Mouse (Mus musculus) heart, embryonic 14.5 days (tissue): ENCODE data around the gene Dnlz. TPM values are rescaled to one million over a fixed set of nuclear protein-coding genes. Genes with fewer than 3 reads are reported as not detected.

Experiments used
- ATAC-seq: fragments of 200-750 bp; cut with Nextera tagmentation; 2 replicates; pipeline ENCODE4 v1.8.0; 2017; ENCODE audit warnings: low read depth, moderate TSS enrichment; ENCODE audit not compliant: insufficient number of reproducible peaks, insufficient read depth, low FRiP score
- H3K27ac ChIP-seq, 2 experiments: fragments of 200-500 bp in 1 of 2; fragments of 300-500 bp in 1 of 2; sonication (generic) in 1 of 2; replicated peaks in 1 of 2; 2 replicates each; pipeline ENCODE4 v1.5.1; 2012 to 2014; ENCODE audit warnings: low read depth in 2 of 2, low read length in 2 of 2, control low read depth in 1 of 2, mild to moderate bottlenecking in 1 of 2, mixed read lengths in 1 of 2; ENCODE audit not compliant: control insufficient read depth in 1 of 2, insufficient read depth in 1 of 2
- H3K27me3 ChIP-seq: fragments of 300-500 bp; sonication (generic); 2 replicates; pipeline ENCODE4 v1.6.1; 2014; ENCODE audit warnings: mild to moderate bottlenecking, low read length, control low read depth; ENCODE audit not compliant: control insufficient read depth, insufficient read depth
- H3K36me3 ChIP-seq: fragments of 300-500 bp; sonication (generic); 2 replicates; pipeline ENCODE4 v1.6.1; 2014; ENCODE audit warnings: mild to moderate bottlenecking, control low read depth, low read length, mixed read lengths; ENCODE audit not compliant: control insufficient read depth, insufficient read depth
- H3K4me1 ChIP-seq, 2 experiments: fragments of 200-500 bp in 1 of 2; fragments of 300-500 bp in 1 of 2; sonication (generic) in 1 of 2; 2 replicates each; pipeline ENCODE4 v1.6.1; 2012 to 2014; ENCODE audit warnings: low read length in 2 of 2, control low read depth in 1 of 2, mixed read lengths in 1 of 2; ENCODE audit not compliant: control insufficient read depth in 2 of 2, insufficient read depth in 2 of 2
- H3K4me2 ChIP-seq: fragments of 300-500 bp; sonication (generic); 2 replicates; pipeline ENCODE4 v1.6.1; 2014; ENCODE audit warnings: mild to moderate bottlenecking, low read length
- H3K4me3 ChIP-seq, 2 experiments: fragments of 200-500 bp in 1 of 2; fragments of 300-500 bp in 1 of 2; sonication (generic) in 1 of 2; 2 replicates each; pipeline ENCODE4 v1.5.1; 2012 to 2014; ENCODE audit warnings: low read length in 2 of 2, mild to moderate bottlenecking in 2 of 2, control low read depth in 1 of 2, low read depth in 1 of 2, moderate library complexity in 1 of 2; ENCODE audit not compliant: control insufficient read depth in 1 of 2, insufficient read depth in 1 of 2
- H3K9ac ChIP-seq: fragments of 300-500 bp; sonication (generic); 2 replicates; pipeline ENCODE4 v1.6.1; 2014; ENCODE audit warnings: mild to moderate bottlenecking, low read length
- H3K9me3 ChIP-seq: fragments of 300-500 bp; sonication (generic); 2 replicates; pipeline ENCODE4 v1.6.1; 2016; ENCODE audit warnings: low read length, control low read depth; ENCODE audit not compliant: control insufficient read depth
- WGBS: fragments of 180-500 bp; shearing (Covaris S2); extraction: QIAGEN DNeasy Blood & Tissue Kit; methylation state at CpG from one replicate; pipeline ENCODE4 v1.1.7; 2014; 5-methylcytosine and 5-hydroxymethylcytosine counted together
- polyA plus RNA-seq: library from polyadenylated mRNA; unstranded; fragments of >200 nt; fragmentation: Nextera tagmentation; extraction: Ambion mirVana; gene quantifications from 2 replicates; pipeline ENCODE4 v1.2.1, GENCODE M21; 2014

The Dnlz gene
- polyA plus RNA-seq, 1 experiment from 2014 or later: 30.8 TPM

GRCm38 (mm10) chr2:26329402-26329801, 22.5 kb downstream of the Dnlz start:
- ATAC-seq: peak; percentile 77
- H3K36me3 ChIP-seq: peaks cover 63% of the 10 kb centered on the region
- 0 out of 2 replicates have a peak overlapping the region, but pooled peaks have one; percentile 2 for H3K9ac ChIP-seq

GRCm38 (mm10) chr2:26327852-26328251, 24.1 kb downstream of the Dnlz start:
- peaks cover 77% of the 10 kb centered on the region for H3K36me3 ChIP-seq
- no peak overlapping the region for H3K27ac ChIP-seq
- H3K4me3 ChIP-seq: no peak overlapping the region
- no peak for ATAC-seq
- 88% methylated on average over 4 of the region's 4 CpGs for WGBS
- H3K4me2 ChIP-seq: no peak overlapping the region
- no peak overlapping the region for H3K9ac ChIP-seq
- H3K4me1 ChIP-seq: peaks cover 19 to 39% of the 10 kb centered on the region in 2 experiments; a peak in 3 of 4 replicates
- no peaks in the 10 kb centered on the region for H3K9me3 ChIP-seq
- no peaks in the 10 kb centered on the region for H3K27me3 ChIP-seq

More at GRCm38 (mm10) chr2:26329402-26329801, 22.5 kb downstream of the Dnlz start:
- Histone ChIP-seq H3K9me3 (no peaks in the 10 kb centered on the region), H3K27me3 (no peaks in the 10 kb centered on the region), H3K4me3 (no peak overlapping the region), H3K4me1 (peaks cover 14 to 28% of the 10 kb centered on the region in 2 experiments; a peak in 3 of 4 replicates), H3K27ac (peak overlapping the region; percentile 57 to 71), H3K4me2 (no peak overlapping the region)
- WGBS: 32% methylated on average over 8 of the region's 8 CpGs

GRCm38 (mm10) chr2:26325386-26326181, 26.3 kb downstream of the Dnlz start:
- no peak for ATAC-seq
- peak overlapping the region; percentile 27 to 59 for H3K27ac ChIP-seq
- no peaks in the 10 kb centered on the region for H3K27me3 ChIP-seq
- no peak overlapping the region for H3K4me2 ChIP-seq
- no peak overlapping the region for H3K4me3 ChIP-seq
- peak overlapping the region; percentile 9; the same call in 1 of the 2 replicates for H3K9ac ChIP-seq
- WGBS: 60% methylated on average over 15 of the region's 15 CpGs
- peaks cover 19 to 39% of the 10 kb centered on the region in 2 experiments; a peak in 3 of 4 replicates for H3K4me1 ChIP-seq
- H3K9me3 ChIP-seq: no peaks in the 10 kb centered on the region
- peaks cover 70% of the 10 kb centered on the region for H3K36me3 ChIP-seq

GRCm38 (mm10) chr2:26324917-26325316, 27.0 kb downstream of the Dnlz start:
- Histone ChIP-seq H3K4me2 (no peak overlapping the region), H3K4me1 (peaks cover 21 to 37% of the 10 kb centered on the region in 2 experiments; a peak in 3 of 4 replicates), H3K27ac (peak overlapping the region; percentile 27 to 59)

GRCm38 (mm10) chr2:26323589-26324325, 28.2 kb downstream of the Dnlz start:
- 0 out of 2 replicates have a peak, but pooled peaks have one; percentile 11 for ATAC-seq
- peaks cover 63% of the 10 kb centered on the region for H3K36me3 ChIP-seq
- H3K4me1 ChIP-seq: peaks cover 16 to 38% of the 10 kb centered on the region in 2 experiments; a peak in 3 of 4 replicates
- H3K9me3 ChIP-seq: no peaks in the 10 kb centered on the region
- H3K27me3 ChIP-seq: no peaks in the 10 kb centered on the region
- H3K4me2 ChIP-seq: no peak overlapping the region
- peak overlapping the region in 1 of 2 experiments; percentile 55; a peak in 2 of 4 replicates for H3K27ac ChIP-seq
- H3K4me3 ChIP-seq: no peak overlapping the region
- WGBS: 82% methylated on average over 13 of the region's 13 CpGs
- peak overlapping the region; percentile 22 for H3K9ac ChIP-seq

More at GRCm38 (mm10) chr2:26324917-26325316, 27.0 kb downstream of the Dnlz start:
- Histone ChIP-seq H3K4me3 (no peak overlapping the region), H3K9ac (no peak overlapping the region), H3K9me3 (no peaks in the 10 kb centered on the region), H3K36me3 (peaks cover 64% of the 10 kb centered on the region), H3K27me3 (no peaks in the 10 kb centered on the region)
- 0 out of 2 replicates have a peak, but pooled peaks have one; percentile 5 for ATAC-seq
- 30% methylated on average over 2 of the region's 2 CpGs for WGBS

GRCm38 (mm10) chr2:26320245-26321185, 31.4 kb downstream of the Dnlz start:
- no peak overlapping the region for H3K27ac ChIP-seq
- peaks cover 38% of the 10 kb centered on the region for H3K36me3 ChIP-seq
- ATAC-seq: no peak
- H3K4me3 ChIP-seq: no peak overlapping the region
- H3K27me3 ChIP-seq: no peaks in the 10 kb centered on the region
- WGBS: 83% methylated on average over 14 of the region's 14 CpGs
- peaks cover 36 to 63% of the 10 kb centered on the region in 2 experiments for H3K4me1 ChIP-seq
- H3K4me2 ChIP-seq: no peak overlapping the region
- no peaks in the 10 kb centered on the region for H3K9me3 ChIP-seq
- H3K9ac ChIP-seq: no peak overlapping the region
